Mouse (Mus musculus) lung, postnatal 0 days (tissue): ENCODE data around the gene Tmem221.

Source experiments
- CTCF ChIP-seq: IDR thresholded peaks from 2 replicates; pipeline ENCODE4 v1.5.1; 2016; ENCODE audit warnings: antibody characterized with exemption, mild to moderate bottlenecking
- EP300 ChIP-seq: IDR thresholded peaks from 2 replicates; pipeline ENCODE4 v1.6.1; 2016; ENCODE audit warnings: antibody characterized with exemption, mild to moderate bottlenecking, control low read depth

DNA sequence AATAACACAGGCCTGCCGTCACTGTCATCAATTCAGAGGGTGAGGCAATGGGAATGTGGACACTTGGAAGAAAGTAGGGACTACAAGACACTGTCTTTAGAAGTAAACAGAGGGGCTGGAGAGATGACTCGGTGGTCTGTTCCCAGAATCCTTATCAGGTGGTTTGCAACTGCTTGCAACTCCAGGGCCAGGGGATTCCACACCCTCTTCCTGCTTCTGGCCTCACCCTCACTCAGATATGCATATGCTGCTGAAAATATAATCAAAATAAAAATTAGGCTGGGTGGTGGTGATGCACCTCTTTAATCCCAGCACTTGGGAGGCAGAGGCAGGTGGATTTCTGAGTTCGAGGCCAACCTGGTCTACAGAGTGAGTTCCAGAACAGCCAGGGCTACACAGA is 1.4 kb upstream of the Tmem221 start:
- TF ChIP-seq CTCF: no peak
- TF ChIP-seq EP300: no peak
